Mouse (Mus musculus): ENCODE results near the gene Stoml3.

Stoml3 gene

DNA sequence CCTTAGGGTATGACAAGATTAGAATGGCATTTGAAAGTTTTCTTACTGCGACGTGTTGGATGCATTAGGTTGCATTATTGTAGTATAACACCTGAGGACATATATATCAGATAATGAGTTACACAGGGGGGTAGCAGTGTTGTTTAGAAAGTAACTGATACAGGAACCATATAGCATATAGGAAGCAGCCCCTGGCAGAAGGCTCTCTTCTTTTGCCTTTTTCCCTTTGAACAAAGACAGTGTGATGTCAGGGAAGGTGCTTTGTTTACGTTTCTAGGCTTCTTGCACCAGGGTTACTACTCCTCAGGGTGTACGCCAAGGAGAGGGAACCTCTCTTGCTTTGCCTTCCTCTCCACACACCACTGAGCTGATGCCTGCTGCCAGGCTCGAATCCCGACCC is at the start of gene Stoml3:
Gene Stoml3, plus strand, starts transcription at position 301 of the 400 bp plus-strand sequence.
- DNase-seq, result no peak

DNA sequence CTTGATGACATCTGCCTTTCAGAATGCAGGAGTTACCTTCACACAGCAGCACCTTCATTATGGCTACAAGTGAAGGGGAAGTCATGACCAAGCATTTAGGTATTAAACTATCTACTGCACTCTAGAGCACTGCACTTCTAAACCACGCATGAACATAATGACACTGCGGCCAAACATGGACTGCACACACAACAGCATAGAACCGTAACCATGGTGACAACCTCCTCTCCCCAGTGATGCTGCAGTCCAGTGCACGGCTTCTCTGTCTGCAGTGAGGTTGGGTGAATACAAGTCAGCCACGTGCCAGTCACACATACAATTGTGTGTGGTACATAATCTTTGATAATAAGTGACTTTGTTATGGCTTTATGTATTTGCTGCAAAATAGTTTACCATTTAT is 42.9 kb upstream of the Stoml3 start:
- no peak for DNase-seq

DNA sequence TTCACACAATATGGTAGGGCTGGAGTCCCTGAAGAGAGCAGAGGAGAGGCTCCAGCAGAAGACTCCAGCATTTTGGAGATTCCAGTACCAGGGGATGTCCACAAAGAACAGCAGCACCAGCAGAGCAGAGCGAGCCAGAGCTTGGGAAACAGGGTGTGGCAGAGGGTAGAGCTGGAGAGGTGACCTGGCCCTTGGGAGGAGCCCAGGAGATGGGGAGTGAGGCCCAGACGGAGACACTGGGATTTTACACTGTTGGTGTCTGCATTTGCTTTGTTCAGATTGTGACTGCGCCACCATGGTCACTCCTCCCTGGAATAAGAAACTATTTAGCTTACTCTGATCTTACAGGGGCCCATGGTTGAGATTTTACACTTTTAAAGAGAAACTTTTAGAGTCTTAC is 41.7 kb upstream of the Stoml3 start:
- no peak for DNase-seq

DNA sequence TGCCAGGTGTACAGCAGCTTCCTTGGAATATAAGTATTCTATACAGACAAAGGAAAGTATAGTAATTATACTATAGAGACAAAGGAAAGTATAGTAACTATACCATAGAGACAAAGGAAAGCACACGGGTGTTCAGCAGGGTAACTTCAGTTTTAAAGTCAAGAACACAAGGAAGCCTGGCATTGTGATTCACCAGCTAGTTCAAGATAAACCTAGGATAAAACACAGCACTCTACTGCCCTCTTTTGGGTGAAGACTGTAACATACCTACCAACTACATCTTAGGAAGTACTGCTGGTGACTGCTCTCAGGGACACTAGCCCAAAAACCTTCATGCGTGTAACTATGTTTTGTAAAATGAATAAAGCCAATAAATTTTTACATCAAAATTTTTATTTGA is 40.2 kb upstream of the Stoml3 start:
- DNase-seq, result peak; percentile 68 to 86

DNA sequence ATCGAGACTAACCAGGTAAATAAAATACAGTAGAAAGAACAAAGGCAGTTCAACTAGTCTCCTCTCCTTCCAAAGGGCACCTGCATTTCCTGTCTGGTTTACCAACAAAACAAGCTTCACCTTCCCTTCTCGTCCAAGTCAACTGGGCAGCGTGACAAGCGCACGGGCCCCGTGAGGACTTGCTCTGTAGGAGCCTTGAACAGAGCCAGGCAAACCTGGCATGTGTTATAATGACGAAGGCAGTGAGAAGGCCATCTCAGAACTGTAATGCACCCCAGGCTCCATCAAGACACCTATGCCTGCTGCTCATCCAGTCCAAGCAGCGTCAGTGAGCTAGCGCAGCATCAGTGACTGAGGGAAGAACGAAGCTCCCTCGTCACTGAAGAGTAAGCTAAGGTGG is 37.8 kb upstream of the Stoml3 start:
- DNase-seq, result peak; percentile 72 to 79

DNA sequence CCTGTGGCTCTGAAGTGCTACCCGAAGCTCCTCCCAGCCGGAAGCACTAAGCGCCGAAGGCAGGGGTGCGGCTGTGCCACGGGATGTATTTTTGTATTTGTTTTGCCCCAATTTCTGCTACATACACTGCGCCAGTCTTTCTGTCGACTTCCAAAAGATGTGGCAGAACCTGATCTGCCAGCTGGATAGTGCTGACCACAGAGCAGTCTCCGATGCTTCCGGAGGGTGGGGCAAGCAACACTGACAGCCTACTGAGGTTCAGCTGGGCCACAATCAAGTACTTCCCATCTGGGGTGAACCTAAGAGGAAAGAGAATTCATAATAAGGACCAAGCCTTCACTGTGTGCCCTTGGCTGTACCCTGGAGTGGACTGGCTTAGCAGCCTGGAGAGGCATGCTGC is 36.1 kb upstream of the Stoml3 start:
- DNase-seq, result no peak

DNA sequence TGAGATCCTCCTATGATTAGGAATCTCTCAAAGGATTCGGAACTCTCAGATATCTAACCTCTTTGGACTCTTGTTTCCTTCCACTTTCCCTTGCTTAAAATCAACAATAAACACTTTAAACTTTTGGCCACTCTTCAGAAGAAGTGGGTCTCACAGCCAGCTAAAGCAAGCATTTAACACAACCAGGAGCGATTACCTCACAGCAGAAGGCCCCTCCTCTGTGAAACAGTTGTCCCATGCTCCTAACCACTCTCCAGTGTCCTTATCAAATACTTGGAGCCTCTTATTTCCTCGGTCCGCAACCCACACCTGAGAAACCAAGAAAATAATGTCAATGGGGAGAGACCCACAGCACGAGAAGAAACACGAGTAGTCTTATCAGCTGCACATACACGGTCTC is 35.1 kb upstream of the Stoml3 start:
- no peak for DNase-seq

DNA sequence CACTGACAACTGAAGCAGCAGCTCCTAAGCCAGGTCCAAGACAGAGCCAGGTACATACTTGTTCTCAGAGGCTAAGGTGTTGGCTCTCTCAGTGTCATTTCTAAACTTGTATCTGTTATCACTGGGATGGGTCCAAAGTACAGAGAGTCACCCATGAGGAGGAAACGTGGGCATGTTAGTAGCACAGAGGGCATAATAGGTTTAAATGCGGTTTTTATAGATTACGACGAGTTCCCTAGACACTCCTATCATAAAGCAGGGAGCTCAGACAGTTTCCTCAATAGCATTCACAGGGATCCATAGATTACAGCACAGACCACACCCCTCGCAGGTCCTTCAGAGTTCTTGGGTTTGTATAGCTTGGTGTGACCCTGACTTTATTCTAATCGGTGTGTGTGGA is 34.4 kb upstream of the Stoml3 start:
- no peak for DNase-seq

DNA sequence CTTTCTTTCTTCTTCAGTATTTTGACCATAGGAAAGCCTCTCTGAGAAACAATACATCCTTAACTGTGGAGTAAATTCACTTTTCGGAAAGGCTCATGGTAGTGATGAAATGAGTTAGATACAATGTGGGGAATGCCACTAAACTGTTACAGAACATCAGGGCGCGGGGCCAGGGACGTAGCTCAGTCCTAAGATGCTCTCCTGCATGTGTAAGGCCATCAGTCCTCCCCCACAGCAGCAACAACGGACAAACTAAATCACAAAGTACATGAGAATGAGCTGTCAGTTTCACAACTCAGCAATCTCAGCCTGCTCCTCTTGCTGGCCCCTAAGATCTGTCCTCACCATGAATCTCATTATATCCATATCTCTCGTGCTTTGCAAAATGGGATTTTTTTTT is 33.9 kb upstream of the Stoml3 start:
- DNase-seq, result no peak

DNA sequence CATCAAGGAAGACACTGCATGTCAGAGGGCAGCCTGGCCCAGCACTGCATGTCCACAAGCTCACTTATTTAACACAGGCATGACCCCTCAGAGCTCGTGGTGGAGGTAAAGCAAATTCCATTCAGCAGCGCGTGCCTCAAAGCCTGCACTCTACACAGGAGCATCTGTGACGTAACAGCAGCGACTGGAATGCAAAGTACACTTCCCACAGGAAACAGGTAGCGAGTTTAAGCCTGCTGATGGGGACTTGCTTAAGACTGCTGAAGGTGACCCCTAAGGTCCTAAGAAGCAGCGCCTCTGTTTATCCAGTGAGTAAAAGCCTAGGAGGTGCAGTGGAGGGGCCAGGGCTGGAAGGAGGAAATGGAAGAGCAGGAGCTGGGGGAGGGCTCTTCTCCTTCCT is 33.5 kb upstream of the Stoml3 start:
- DNase-seq, result no peak

DNA sequence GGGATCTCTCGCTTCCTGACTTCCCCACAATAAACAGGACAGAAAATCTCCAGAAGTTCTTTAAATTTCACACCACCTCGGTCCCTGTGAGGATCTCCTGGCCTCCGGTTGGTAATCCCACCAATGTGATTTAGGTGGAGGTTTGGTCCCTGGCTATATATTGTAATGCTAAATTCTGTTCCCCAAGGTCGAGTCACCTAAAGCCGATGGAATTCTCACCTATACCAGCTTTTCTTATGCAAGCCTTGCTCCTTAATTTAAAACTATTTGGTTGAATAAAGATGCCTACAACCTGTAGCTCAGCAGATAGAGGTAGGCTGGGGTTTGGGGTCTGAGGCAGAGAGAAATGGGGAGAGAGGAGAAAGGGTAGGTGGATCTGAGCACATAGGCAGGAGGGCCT is 30.7 kb upstream of the Stoml3 start:
- DNase-seq, result no peak

DNA sequence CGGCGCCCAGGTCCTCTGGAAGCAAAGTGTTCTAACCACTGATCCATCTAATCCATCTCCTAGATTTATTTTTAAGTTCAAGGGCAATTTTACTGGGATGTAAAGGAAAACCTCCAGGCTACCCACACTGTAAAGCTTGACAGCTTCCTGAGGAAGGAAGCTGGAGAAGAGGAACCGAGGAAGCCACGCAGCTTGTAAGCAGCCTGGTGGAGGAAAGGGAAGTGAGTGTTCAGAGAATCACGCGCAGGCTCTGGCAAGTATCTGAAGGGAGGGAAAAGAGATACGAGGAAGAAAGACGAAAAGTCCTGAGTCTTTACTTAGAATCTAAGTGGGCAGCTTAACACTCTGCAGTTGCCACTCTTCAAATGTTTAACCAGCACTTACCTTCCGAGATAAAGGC is 28.3 kb upstream of the Stoml3 start:
- no peak for DNase-seq

DNA sequence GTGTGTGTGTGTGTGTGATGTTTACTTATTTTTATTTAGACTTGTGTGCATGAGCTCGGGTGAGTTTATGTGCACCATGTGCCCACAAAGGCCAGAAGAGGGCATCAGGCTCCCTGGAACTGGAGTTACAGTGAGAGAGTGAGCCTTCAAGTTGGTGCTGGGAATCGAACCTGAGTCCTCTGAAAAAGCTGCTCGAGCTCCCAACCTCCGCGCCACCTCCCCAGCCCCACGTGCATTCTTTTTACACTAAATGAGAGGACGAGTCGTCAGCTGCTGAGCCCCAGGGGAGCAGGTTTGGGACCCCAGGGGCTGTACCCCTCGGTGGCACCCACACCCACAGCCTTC is 25.8 kb upstream of the Stoml3 start:
- no peak for DNase-seq

DNA sequence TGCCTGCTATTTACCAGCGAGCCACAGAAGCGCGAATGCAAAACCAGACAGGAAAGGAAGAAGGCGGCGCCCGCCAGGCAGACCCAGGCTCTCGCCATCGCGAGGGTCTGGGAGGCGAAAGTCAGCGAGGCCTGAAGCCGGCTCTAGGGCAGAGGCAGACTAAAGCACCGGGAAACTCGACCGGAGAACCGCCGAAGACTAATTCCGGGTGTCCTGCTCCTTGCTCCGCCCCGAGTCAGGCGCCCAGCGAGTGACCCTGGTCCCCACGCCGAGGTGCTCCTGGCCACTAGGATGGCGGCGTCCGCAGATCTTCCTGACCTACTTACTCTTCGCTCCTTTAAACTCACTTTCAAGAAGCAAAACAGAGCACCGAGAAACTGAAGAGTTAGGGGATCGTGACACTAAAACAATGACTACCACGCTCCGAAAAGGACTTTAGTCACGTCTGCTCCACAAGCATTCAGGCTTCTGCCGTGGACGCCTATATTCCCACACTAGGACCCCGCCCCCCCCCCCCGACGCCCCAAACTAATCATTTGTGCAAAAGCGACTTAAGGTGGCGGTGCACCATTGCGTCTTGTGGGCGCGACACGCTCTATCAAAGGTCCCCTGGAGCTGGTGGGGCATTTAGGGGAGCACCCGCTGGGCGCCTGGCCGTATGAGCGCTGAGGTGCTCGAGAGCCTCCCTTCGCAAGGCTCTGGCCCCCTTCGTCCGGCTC is 25.2 kb upstream of the Stoml3 start, which contains the start of the genes Nhlrc3 and Proser1:
Gene Nhlrc3, minus strand, starts transcription at position 287 of the 719 bp plus-strand sequence.
Gene Proser1, plus strand, starts transcription at position 621 of the 719 bp plus-strand sequence.
- DNase-seq, result peak; percentile 96 to 98

DNA sequence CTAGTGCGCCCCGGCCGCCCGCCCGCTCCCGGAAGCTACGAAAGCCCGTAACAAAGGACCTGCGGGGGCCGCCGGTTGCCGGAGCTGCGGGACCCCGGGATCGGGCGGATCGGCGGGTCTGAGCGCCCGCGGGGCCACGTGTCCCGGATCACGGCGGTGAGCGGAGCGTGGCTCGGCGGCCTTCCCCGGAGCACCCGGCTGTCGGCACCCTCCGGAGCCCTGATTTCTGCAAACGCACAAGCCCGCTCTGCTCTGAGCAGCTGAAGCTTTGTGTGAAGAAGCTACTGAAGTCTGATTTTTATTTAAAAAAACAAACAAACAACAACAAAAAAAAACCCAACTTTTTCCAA is 24.7 kb upstream of the Stoml3 start:
- DNase-seq, result no peak

DNA sequence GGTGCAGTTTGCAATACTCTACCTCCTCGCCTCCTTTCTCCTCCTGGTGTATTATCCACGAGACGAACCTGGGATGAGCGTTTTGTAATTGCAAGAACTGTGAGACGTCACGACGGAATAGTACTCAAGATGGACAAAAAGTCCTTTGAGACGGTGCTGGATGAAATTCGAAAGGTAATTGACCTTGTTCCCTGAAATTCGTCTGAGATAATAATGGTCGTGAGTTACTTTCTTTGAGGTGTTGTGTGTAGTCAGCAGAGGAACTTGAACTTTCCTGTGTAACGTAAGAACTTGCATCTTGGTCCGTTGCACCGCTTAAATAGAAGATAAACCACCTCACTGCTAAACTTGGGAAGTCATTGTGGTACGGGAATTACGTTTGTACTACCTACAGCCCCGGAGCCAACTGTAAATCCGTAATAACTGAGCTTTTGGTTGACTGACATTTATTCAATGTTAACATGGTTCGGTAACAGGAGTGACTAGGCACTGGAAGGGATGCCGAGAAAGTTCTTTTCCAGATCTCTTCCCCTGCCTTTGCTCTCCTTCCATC is 24.2 kb upstream of the Stoml3 start:
- no peak for DNase-seq

DNA sequence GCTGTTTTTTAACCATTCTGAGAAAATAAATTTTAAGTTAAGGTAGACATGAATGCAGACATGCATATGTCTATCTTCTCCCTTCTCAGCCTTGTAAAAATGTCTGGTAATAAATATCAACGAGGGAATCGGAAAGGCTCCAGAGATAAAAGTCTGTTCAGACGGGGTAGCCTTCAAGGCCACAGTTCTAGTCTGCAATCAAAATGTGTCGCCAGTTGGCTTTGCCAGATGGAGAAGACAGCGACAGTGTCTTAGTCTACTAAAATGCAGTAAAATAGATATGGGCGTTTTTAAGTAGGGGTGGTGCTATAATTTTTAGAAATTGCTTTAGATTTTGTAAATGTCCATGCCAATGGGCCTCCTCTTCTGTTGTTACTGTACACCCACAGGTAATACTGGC is 23.1 kb upstream of the Stoml3 start:
- no peak for DNase-seq

DNA sequence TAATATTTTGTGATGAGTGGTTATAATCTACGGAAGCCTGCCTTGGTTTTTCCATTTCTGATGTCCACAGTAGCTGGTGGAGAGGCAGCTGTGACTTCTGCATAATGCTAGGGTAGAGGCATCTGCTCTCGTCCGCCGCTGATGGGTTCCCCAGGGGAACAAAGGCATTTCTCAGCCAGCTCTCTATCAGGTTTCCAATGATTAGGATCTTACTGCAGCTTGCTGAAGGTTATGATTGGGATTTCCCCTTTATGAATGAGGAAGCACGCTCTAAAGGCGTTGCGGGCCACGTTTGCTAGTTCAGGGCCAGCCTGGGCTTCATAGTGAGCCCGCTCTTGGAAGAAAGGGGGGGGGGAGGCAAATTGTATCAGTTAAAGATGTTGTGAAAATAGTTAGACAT is 22.0 kb upstream of the Stoml3 start:
- no peak for DNase-seq

DNA sequence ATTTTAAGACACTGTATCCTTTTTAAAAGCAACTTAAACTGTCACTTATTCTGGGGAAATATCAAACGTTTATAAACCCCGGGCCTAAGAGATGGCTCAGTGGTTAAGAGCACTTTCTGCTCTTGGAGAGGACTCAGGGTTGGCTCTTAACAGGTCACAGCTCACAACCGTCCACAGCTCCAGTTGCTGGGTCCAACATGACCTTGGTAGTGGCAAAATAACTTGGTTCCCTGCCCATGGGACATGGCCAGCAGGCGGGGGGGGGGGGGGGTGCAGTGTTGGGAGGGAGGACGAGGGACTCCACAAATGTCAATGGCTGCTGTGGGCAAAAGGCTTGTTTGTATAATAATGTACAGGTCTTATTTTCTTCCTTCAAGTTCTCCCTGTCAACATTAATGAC is 21.1 kb upstream of the Stoml3 start:
- DNase-seq, result no peak

DNA sequence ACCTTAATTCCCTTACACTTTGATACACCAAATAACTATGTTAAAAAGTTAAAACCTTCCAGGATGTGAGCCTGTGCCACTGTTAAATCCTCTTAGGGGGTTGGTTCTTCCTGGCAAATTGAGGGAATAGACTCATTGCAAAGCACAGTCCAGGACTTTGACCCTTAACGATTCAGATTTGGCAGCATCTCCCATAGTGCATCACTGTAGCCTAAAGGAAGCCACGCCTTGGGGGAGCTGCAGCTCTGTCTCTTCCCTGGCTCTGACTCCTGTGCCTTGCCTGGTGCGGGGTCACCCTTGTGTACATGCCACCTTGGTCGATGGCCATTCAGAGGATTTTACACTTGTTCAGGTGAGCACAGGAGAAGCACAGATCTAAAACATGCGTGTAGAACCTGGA is 18.8 kb upstream of the Stoml3 start:
- no peak for DNase-seq

DNA sequence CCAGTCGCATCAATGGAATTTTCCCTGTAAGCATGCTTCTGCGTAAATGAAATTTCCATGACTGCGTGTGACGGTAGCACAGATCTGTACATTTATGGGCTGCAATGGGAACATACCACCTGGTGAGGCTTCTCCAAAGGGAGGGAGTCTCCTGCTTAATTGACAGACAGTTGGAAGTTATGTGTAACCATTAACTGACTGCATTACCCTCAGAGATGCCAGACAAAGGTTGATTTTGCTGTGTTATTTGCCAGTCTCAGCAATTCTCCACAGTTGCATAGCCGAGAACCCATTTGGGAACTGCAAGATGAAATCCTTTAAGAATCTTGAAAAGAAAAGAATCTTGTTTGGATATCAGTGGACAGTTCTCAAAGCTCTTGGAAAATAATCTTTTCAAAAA is 16.4 kb upstream of the Stoml3 start:
- no peak for DNase-seq

DNA sequence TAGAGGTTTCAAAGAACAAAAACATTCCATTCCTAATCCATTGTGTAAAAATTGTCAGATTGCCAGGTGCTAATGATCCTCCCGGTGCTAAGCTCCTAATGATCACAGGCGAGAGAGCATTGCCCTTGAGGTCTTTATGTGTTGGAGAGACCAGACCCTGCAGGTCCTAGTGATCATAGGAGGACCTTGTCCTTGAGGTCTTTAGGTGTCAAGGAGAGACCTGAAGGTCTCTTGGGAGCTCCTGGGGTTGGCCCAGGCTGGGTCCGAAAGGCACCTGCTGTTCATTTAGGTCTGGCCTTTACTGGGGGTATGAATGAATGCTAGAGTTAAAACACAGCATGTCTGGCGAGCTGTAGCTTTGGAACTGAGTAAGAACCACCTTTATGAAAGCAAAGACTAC is 14.3 kb upstream of the Stoml3 start:
- no peak for DNase-seq

DNA sequence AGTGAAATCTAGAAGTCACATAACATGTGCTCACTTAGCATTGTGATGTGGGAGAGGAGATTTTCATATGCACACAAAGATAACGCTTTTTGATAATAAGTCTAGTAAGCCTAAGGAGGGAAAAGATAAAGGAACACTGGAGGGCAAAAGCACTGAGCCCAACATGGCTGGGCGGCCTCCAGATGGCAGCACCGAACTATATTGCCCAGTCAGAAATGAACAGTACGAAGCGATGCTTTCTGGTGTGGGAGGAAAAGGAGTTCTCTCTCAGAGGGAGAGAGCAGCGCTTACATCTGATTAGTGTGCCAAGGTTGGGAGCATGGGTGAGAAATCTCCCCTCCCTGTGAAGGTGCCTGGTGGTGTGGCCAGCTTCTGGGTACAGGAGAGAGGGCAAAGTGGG is 12.6 kb upstream of the Stoml3 start:
- peak; percentile 77 to 80 for DNase-seq

DNA sequence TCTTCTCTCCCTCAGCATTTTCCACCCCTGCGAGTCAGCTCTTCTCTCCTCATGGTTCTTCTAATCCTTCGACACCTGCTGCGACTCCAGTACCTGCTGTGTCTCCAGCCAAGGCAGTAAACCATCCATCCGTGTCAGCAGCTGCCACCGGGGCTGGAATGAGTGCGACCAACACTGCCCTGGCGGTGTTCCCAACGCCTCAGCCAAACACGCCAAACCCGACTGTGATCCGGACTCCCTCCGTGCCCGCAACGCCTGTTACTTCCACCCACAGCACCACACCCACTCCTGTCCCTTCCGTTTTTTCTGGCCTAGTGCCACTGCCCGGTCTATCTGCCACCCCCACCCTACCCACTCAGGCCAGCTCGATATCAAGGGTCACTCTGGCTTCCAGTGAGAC is 11.0 kb upstream of the Stoml3 start:
- peak; percentile 72 to 77 for DNase-seq

DNA sequence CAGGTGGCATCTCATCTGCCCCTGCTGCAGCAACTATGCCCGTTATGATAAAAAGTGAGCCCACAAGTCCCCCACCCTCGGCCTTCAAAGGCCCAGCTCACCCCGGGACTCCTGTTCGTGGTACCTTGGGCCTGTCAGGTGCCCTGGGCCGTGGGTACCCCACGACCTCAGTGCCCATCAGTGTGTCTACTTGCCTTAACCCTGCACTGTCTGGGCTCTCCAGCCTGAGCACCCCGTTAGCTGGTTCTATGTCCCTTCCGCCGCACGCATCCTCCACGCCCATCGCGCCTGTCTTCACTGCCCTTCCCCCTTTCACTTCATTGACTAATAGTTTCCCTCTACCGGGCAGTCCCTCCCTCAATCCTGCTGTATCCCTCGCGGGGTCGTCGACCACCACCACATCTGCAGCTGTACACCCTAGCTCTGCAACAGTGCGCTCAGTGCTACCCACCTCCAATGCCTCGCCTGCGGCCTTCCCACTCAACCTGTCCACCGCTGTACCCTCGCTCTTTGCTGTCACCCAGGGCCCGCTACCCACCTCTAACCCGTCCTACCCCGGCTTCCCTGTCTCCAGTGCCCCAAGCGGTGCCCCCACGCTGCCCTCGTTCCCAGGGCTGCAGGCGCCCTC is 9.9 kb upstream of the Stoml3 start:
- DNase-seq, result no peak

Data from cerebellum, postnatal 14 days (tissue).